Mouse (Mus musculus): ENCODE results near the gene Dclre1c. TPM values are rescaled to one million over a fixed set of nuclear protein-coding genes. Genes with fewer than 3 reads are reported as not detected.

Gene Dclre1c
- polyA plus RNA-seq, 1 experiment from 2014 or later, result 11.0 TPM

DNA sequence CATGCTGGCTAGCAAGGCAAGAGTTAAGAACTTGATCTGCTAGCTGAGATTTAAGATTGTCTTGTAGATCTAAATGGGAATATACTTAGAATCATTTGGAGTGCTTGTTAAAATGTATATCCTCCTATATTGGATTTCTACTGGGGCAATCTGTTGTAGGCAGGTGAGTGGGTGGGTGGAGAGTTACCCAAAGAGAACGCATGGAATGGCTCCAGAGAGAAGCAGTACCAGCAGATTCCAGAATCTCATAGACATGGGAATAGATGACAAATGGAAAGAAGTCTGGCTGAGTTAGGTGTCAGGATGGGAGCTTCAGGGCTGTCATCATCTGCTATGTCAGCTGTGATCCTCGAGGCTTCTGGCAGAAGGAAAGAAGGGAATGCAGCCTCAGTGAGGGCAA, 25.5 kb downstream of the Dclre1c start:
- 77% methylated on average over 2 of the region's 2 CpGs for WGBS
- H3K36me3 ChIP-seq (ENCODE audit: control insufficient read depth, insufficient read depth, low read length), result 0 out of 2 replicates have a peak, but pooled peaks cover 2% of the 10 kb centered on the region

GRCm38 (mm10) chr2:3453096-3453495, 29.2 kb downstream of the Dclre1c start:
- Histone ChIP-seq H3K27me3 (ENCODE audit: control insufficient read depth, insufficient read depth, low read length) (no peaks in the 10 kb centered on the region), H3K9ac (ENCODE audit: low read depth, low read length) (no peak overlapping the region), H3K4me1 (replicated peaks; ENCODE audit: control insufficient read depth, insufficient read depth, low read length) (no peaks in the 10 kb centered on the region), H3K27ac (ENCODE audit: low read depth, low read length) (no peak overlapping the region), H3K4me2 (replicated peaks; ENCODE audit: low read depth, low read length) (no peak overlapping the region), H3K9me3 (ENCODE audit: control insufficient read depth, low read length) (no peaks in the 10 kb centered on the region), H3K36me3 (ENCODE audit: control insufficient read depth, insufficient read depth, low read length) (0 out of 2 replicates have a peak, but pooled peaks cover 2% of the 10 kb centered on the region), H3K4me3 (ENCODE audit: low read depth, low read length) (no peak overlapping the region)
- DNase-seq (ENCODE audit: low spot score) (no peak), ATAC-seq (ENCODE audit: low FRiP score) (no peak)
- WGBS, result 93% methylated on average over 3 of the region's 3 CpGs

More for the DNA sequence above, 25.5 kb downstream of the Dclre1c start:
- Histone ChIP-seq H3K27me3 (ENCODE audit: control insufficient read depth, insufficient read depth, low read length) (no peaks in the 10 kb centered on the region), H3K9me3 (ENCODE audit: control insufficient read depth, low read length) (no peaks in the 10 kb centered on the region), H3K4me3 (ENCODE audit: low read depth, low read length) (no peak overlapping the region), H3K4me1 (replicated peaks; ENCODE audit: control insufficient read depth, insufficient read depth, low read length) (no peaks in the 10 kb centered on the region), H3K27ac (ENCODE audit: low read depth, low read length) (no peak overlapping the region), H3K4me2 (replicated peaks; ENCODE audit: low read depth, low read length) (no peak overlapping the region), H3K9ac (ENCODE audit: low read depth, low read length) (no peak overlapping the region)
- ATAC-seq (ENCODE audit: low FRiP score) (no peak), DNase-seq (ENCODE audit: low spot score) (no peak)

DNA sequence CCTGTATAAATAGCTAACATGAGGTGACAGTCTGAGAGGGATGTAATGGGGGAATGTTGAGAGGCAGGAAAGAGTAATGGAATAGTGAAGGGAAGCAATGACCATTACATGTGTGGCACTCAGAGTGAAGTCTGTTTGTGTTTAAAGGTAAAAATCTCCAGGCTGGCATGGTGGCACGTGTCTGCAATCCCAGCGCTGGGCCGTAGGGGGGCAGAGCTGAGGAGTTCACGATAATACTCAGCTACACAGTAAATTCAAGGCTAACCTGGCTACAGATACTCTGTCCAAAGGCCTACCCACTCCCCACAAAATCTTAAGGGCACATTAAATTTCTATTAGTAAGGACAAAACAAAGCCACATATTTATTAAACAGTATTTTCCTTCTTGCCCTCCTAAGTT, 32.7 kb downstream of the Dclre1c start:
- H3K36me3 ChIP-seq (ENCODE audit: control insufficient read depth, insufficient read depth, low read length), result 0 out of 2 replicates have a peak, but pooled peaks cover 2% of the 10 kb centered on the region
- 85% methylated on average over 4 of the region's 4 CpGs for WGBS
- no peak for DNase-seq (ENCODE audit: low spot score)

GRCm38 (mm10) chr2:3473891-3474290, 50.0 kb downstream of the Dclre1c start:
- Histone ChIP-seq H3K36me3 (ENCODE audit: control insufficient read depth, insufficient read depth, low read length) (no peaks in the 10 kb centered on the region), H3K9me3 (ENCODE audit: control insufficient read depth, low read length) (no peaks in the 10 kb centered on the region), H3K4me2 (replicated peaks; ENCODE audit: low read depth, low read length) (peak overlapping the region; percentile 45), H3K9ac (ENCODE audit: low read depth, low read length) (peak overlapping the region; percentile 86), H3K4me3 (ENCODE audit: low read depth, low read length) (peak overlapping the region; percentile 94), H3K27ac (ENCODE audit: low read depth, low read length) (peak overlapping the region; percentile 92), H3K4me1 (replicated peaks; ENCODE audit: control insufficient read depth, insufficient read depth, low read length) (0 out of 2 replicates have a peak, but pooled peaks cover 2% of the 10 kb centered on the region), H3K27me3 (ENCODE audit: control insufficient read depth, insufficient read depth, low read length) (no peaks in the 10 kb centered on the region)
- 1% methylated on average over 12 of the region's 12 CpGs for WGBS
- DNase-seq (ENCODE audit: low spot score) (no peak), ATAC-seq (ENCODE audit: low FRiP score) (no peak)

More for the DNA sequence above, 32.7 kb downstream of the Dclre1c start:
- H3K27me3 ChIP-seq (ENCODE audit: control insufficient read depth, insufficient read depth, low read length), result no peaks in the 10 kb centered on the region
- no peaks in the 10 kb centered on the region for H3K9me3 ChIP-seq (ENCODE audit: control insufficient read depth, low read length)
- H3K9ac ChIP-seq (ENCODE audit: low read depth, low read length), result no peak overlapping the region
- no peak overlapping the region for H3K27ac ChIP-seq (ENCODE audit: low read depth, low read length)
- no peak for ATAC-seq (ENCODE audit: low FRiP score)
- H3K4me1 ChIP-seq (replicated peaks; ENCODE audit: control insufficient read depth, insufficient read depth, low read length), result no peaks in the 10 kb centered on the region
- H3K4me2 ChIP-seq (replicated peaks; ENCODE audit: low read depth, low read length), result no peak overlapping the region
- no peak overlapping the region for H3K4me3 ChIP-seq (ENCODE audit: low read depth, low read length)

DNA sequence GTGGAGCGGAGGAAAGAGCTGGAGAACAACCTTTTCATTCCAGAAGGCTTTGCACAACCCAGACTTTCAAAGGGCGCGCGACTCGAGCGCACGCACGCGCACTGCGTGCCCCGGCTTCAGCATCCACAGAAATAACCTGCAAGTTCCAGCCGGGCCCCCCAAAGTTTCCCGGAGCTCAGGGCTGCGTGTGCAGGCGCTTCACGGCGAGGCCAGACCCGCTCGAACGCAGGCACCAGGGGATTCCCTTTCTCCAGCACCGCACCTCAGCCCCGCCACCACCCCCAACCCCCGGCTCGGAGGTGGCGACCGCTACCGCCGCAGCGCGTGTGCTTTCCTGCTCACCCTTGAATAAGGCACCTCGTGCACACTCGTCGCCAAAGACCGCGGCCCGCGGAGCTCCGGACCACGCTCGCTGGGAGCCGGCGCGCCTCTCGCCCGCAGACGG, 50.5 kb downstream of the Dclre1c start:
- H3K36me3 ChIP-seq (ENCODE audit: control insufficient read depth, insufficient read depth, low read length), result no peaks in the 10 kb centered on the region
- H3K27ac ChIP-seq (ENCODE audit: low read depth, low read length), result peak overlapping the region; percentile 92
- no peaks in the 10 kb centered on the region for H3K9me3 ChIP-seq (ENCODE audit: control insufficient read depth, low read length)
- peak; percentile 80 for DNase-seq (ENCODE audit: low spot score)
- no peaks in the 10 kb centered on the region for H3K27me3 ChIP-seq (ENCODE audit: control insufficient read depth, insufficient read depth, low read length)
- peak; percentile 84 for ATAC-seq (ENCODE audit: low FRiP score)
- H3K4me3 ChIP-seq (ENCODE audit: low read depth, low read length), result peak overlapping the region; percentile 94
- H3K4me1 ChIP-seq (replicated peaks; ENCODE audit: control insufficient read depth, insufficient read depth, low read length), result 0 out of 2 replicates have a peak, but pooled peaks cover 2% of the 10 kb centered on the region
- peak overlapping the region; percentile 86 for H3K9ac ChIP-seq (ENCODE audit: low read depth, low read length)
- WGBS, result 0% methylated on average over 46 of the region's 46 CpGs
- peak overlapping the region; percentile 45 for H3K4me2 ChIP-seq (replicated peaks; ENCODE audit: low read depth, low read length)

- H3K4me1 ChIP-seq (replicated peaks; ENCODE audit: control insufficient read depth, insufficient read depth, low read length), result 0 out of 2 replicates have a peak, but pooled peaks cover 2% of the 10 kb centered on the region
- H3K4me2 ChIP-seq (replicated peaks; ENCODE audit: low read depth, low read length), result peak within 1 kb of the TSS; percentile 45
- no peaks in the 10 kb centered on the region for H3K36me3 ChIP-seq (ENCODE audit: control insufficient read depth, insufficient read depth, low read length)
- peak; percentile 99 for DNase-seq (ENCODE audit: low spot score)
- H3K4me3 ChIP-seq (ENCODE audit: low read depth, low read length), result peak within 1 kb of the TSS; percentile 94
- H3K27me3 ChIP-seq (ENCODE audit: control insufficient read depth, insufficient read depth, low read length), result no peaks in the 10 kb centered on the region
- WGBS, result 0% methylated on average over 36 of the region's 42 CpGs
- H3K27ac ChIP-seq (ENCODE audit: low read depth, low read length), result peak within 1 kb of the TSS; percentile 92
- peak within 1 kb of the TSS; percentile 86 for H3K9ac ChIP-seq (ENCODE audit: low read depth, low read length)
- peak; percentile 98 for ATAC-seq (ENCODE audit: low FRiP score)
- H3K9me3 ChIP-seq (ENCODE audit: control insufficient read depth, low read length), result no peaks in the 10 kb centered on the region
Observed at GRCm38 (mm10) chr2:3474861-3475283, 50.9 kb downstream of the Dclre1c start, which contains the start of gene Suv39h2. Suv39h2 (minus strand) TSS chr2:3475031.

DNA sequence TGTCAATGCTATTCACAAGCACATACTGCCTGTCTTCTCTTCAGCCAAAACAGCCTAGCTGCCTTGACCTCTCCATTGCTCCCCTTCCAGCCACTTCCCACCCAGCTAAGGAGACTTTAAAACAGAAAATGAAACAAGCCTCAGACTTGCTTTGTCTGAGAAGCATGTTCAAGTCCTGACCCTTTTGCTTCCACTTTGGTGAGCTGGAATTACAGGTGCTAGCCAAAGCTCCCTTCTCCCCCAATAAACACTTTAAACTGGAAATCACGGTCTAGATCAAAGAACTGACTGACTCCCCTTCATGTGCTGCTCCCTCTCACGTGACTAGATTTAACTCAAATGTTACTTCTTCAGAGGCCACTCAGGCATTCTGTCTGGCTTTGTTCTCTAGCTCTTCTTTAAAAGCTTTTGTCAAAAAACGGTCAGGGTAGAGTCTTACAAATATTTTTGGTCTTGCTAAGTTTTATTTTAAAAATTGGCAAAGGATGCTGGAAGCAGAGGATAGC, 51.9 kb downstream of the Dclre1c start:
- 0 out of 2 replicates have a peak, but pooled peaks cover 2% of the 10 kb centered on the region for H3K4me1 ChIP-seq (replicated peaks; ENCODE audit: control insufficient read depth, insufficient read depth, low read length)
- no peaks in the 10 kb centered on the region for H3K9me3 ChIP-seq (ENCODE audit: control insufficient read depth, low read length)
- no peak overlapping the region for H3K4me3 ChIP-seq (ENCODE audit: low read depth, low read length)
- H3K4me2 ChIP-seq (replicated peaks; ENCODE audit: low read depth, low read length), result no peak overlapping the region
- no peak for ATAC-seq (ENCODE audit: low FRiP score)
- H3K27me3 ChIP-seq (ENCODE audit: control insufficient read depth, insufficient read depth, low read length), result no peaks in the 10 kb centered on the region
- WGBS, result 67% methylated on average over 3 of the region's 3 CpGs
- no peaks in the 10 kb centered on the region for H3K36me3 ChIP-seq (ENCODE audit: control insufficient read depth, insufficient read depth, low read length)
- H3K27ac ChIP-seq (ENCODE audit: low read depth, low read length), result no peak overlapping the region
- no peak for DNase-seq (ENCODE audit: low spot score)
- H3K9ac ChIP-seq (ENCODE audit: low read depth, low read length), result no peak overlapping the region

- no peaks in the 10 kb centered on the region for H3K9me3 ChIP-seq (ENCODE audit: control insufficient read depth, low read length)
- no peaks in the 10 kb centered on the region for H3K36me3 ChIP-seq (ENCODE audit: control insufficient read depth, insufficient read depth, low read length)
- no peak overlapping the region for H3K27ac ChIP-seq (ENCODE audit: low read depth, low read length)
- H3K9ac ChIP-seq (ENCODE audit: low read depth, low read length), result no peak overlapping the region
- ATAC-seq (ENCODE audit: low FRiP score), result no peak
- H3K4me1 ChIP-seq (replicated peaks; ENCODE audit: control insufficient read depth, insufficient read depth, low read length), result no peaks in the 10 kb centered on the region
- DNase-seq (ENCODE audit: low spot score), result no peak
- no peaks in the 10 kb centered on the region for H3K27me3 ChIP-seq (ENCODE audit: control insufficient read depth, insufficient read depth, low read length)
- H3K4me3 ChIP-seq (ENCODE audit: low read depth, low read length), result no peak overlapping the region
- 81% methylated on average over 3 of the region's 3 CpGs for WGBS
- H3K4me2 ChIP-seq (replicated peaks; ENCODE audit: low read depth, low read length), result no peak overlapping the region
Observed at GRCm38 (mm10) chr2:3480239-3480638, 56.3 kb downstream of the Dclre1c start.

- H3K36me3 ChIP-seq (ENCODE audit: control insufficient read depth, insufficient read depth, low read length), result no peaks in the 10 kb centered on the region
- no peak overlapping the region for H3K4me2 ChIP-seq (replicated peaks; ENCODE audit: low read depth, low read length)
- H3K4me1 ChIP-seq (replicated peaks; ENCODE audit: control insufficient read depth, insufficient read depth, low read length), result no peaks in the 10 kb centered on the region
- DNase-seq (ENCODE audit: low spot score), result no peak
- no peaks in the 10 kb centered on the region for H3K27me3 ChIP-seq (ENCODE audit: control insufficient read depth, insufficient read depth, low read length)
- H3K4me3 ChIP-seq (ENCODE audit: low read depth, low read length), result no peak overlapping the region
- no peak overlapping the region for H3K27ac ChIP-seq (ENCODE audit: low read depth, low read length)
- 88% methylated on average over 3 of the region's 3 CpGs for WGBS
- ATAC-seq (ENCODE audit: low FRiP score), result no peak
- no peaks in the 10 kb centered on the region for H3K9me3 ChIP-seq (ENCODE audit: control insufficient read depth, low read length)
- no peak overlapping the region for H3K9ac ChIP-seq (ENCODE audit: low read depth, low read length)
Observed at GRCm38 (mm10) chr2:3489816-3490215, 65.9 kb downstream of the Dclre1c start.
